Mouse (Mus musculus) intestine, postnatal 0 days (tissue): Measurements from ENCODE around the gene Drg1. TPM values are rescaled to one million over a fixed set of nuclear protein-coding genes. Genes with fewer than 3 reads are reported as not detected.
"Not testable (repeated sequence)": the region's sequence is repeated elsewhere in the genome, so short reads cannot be mapped to it uniquely, and the experiment has no call there.

Experiments
- ATAC-seq: fragments of 200-750 bp; cut with Nextera tagmentation; 2 replicates; pipeline ENCODE4 v1.8.0; 2017; ENCODE audit warnings: mild to moderate bottlenecking, moderate TSS enrichment, moderate library complexity
- H3K27ac ChIP-seq: fragments of 300-500 bp; sonication (generic); 2 replicates; pipeline ENCODE4 v1.5.1; 2014; ENCODE audit warnings: mild to moderate bottlenecking, low read depth, low read length, moderate library complexity
- H3K27me3 ChIP-seq: fragments of 300-500 bp; sonication (generic); replicated peaks from 2 replicates; pipeline ENCODE4 v1.6.1; 2014; ENCODE audit warnings: low read length, mixed read lengths; ENCODE audit not compliant: control insufficient read depth, insufficient read depth
- H3K36me3 ChIP-seq: fragments of 300-500 bp; sonication (generic); 2 replicates; pipeline ENCODE4 v1.6.1; 2014; ENCODE audit warnings: mild to moderate bottlenecking, moderate library complexity; ENCODE audit not compliant: control insufficient read depth, insufficient read depth
- H3K4me1 ChIP-seq: fragments of 300-500 bp; sonication (generic); replicated peaks from 2 replicates; pipeline ENCODE4 v1.6.1; 2014; ENCODE audit warnings: antibody characterized with exemption, low read length, mixed read lengths; ENCODE audit not compliant: control insufficient read depth, insufficient read depth
- H3K4me2 ChIP-seq: fragments of 300-500 bp; sonication (generic); replicated peaks from 2 replicates; pipeline ENCODE4 v1.6.1; 2014; ENCODE audit warnings: low read depth, mild to moderate bottlenecking, moderate library complexity
- H3K4me3 ChIP-seq: fragments of 300-500 bp; sonication (generic); 2 replicates; pipeline ENCODE4 v1.5.1; 2014; ENCODE audit warnings: low read depth, low read length
- H3K9ac ChIP-seq: fragments of 300-500 bp; sonication (generic); 2 replicates; pipeline ENCODE4 v1.6.1; 2014; ENCODE audit warnings: mild to moderate bottlenecking, low read depth, low read length
- H3K9me3 ChIP-seq: fragments of 300-500 bp; sonication (generic); 2 replicates; pipeline ENCODE4 v1.6.1; 2016; ENCODE audit warnings: mixed run types; ENCODE audit not compliant: control insufficient read depth
- CTCF ChIP-seq: sonication (generic); IDR thresholded peaks from 2 replicates; pipeline ENCODE4 v1.5.1; 2016; ENCODE audit warnings: low read depth, mild to moderate bottlenecking, control low read depth, antibody characterized with exemption, moderate library complexity
- WGBS: fragments of 180-500 bp; shearing (Covaris S2); extraction: QIAGEN DNeasy Blood & Tissue Kit; methylation state at CpG from one replicate; pipeline ENCODE4 v1.1.7; 2014; 5-methylcytosine and 5-hydroxymethylcytosine counted together
- polyA plus RNA-seq: library from polyadenylated mRNA; unstranded; fragments of >200 nt; fragmentation: Nextera tagmentation; extraction: Ambion mirVana; gene quantifications from 2 replicates; pipeline ENCODE4 v1.2.1, GENCODE M21; 2015

Gene Drg1
- polyA plus RNA-seq, 1 experiment from 2014 or later = 85.5 TPM

GRCm38 (mm10) chr11:3206783-3207182 lies 59.4 kb downstream of the Drg1 start:
- no peak overlapping the region for H3K27ac ChIP-seq
- no peak overlapping the region for H3K9ac ChIP-seq
- ATAC-seq = no peak
- no peaks in the 10 kb centered on the region for H3K9me3 ChIP-seq
- H3K27me3 ChIP-seq = no peaks in the 10 kb centered on the region
- no peaks in the 10 kb centered on the region for H3K4me1 ChIP-seq
- H3K36me3 ChIP-seq = peaks cover 29% of the 10 kb centered on the region
- no peak for TF ChIP-seq CTCF
- H3K4me2 ChIP-seq = no peak overlapping the region
- 94% methylated on average over 3 of the region's 3 CpGs for WGBS
- H3K4me3 ChIP-seq = no peak overlapping the region

GRCm38 (mm10) chr11:3205207-3205606 lies 61.0 kb downstream of the Drg1 start:
- no peaks in the 10 kb centered on the region for H3K27me3 ChIP-seq
- no peak for ATAC-seq

GRCm38 (mm10) chr11:3203771-3204170 lies 62.4 kb downstream of the Drg1 start:
- no peak overlapping the region for H3K9ac ChIP-seq
- H3K4me3 ChIP-seq = no peak overlapping the region
- no peak for TF ChIP-seq CTCF
- H3K4me2 ChIP-seq = peak overlapping the region; percentile 47; the same call in 1 of the 2 replicates
- no peaks in the 10 kb centered on the region for H3K9me3 ChIP-seq
- H3K27me3 ChIP-seq = no peaks in the 10 kb centered on the region
- peaks cover 18% of the 10 kb centered on the region; the same call in 1 of the 2 replicates for H3K36me3 ChIP-seq
- H3K27ac ChIP-seq = no peak overlapping the region
- ATAC-seq = no peak
- WGBS = 77% methylated on average over 2 of the region's 2 CpGs
- no peaks in the 10 kb centered on the region for H3K4me1 ChIP-seq

More at GRCm38 (mm10) chr11:3205207-3205606, 61.0 kb downstream of the Drg1 start:
- no peak for TF ChIP-seq CTCF
- Histone ChIP-seq H3K9me3 (no peaks in the 10 kb centered on the region), H3K9ac (no peak overlapping the region), H3K27ac (no peak overlapping the region), H3K4me2 (no peak overlapping the region), H3K36me3 (peaks cover 22% of the 10 kb centered on the region), H3K4me1 (no peaks in the 10 kb centered on the region), H3K4me3 (no peak overlapping the region)
- 91% methylated on average over 3 of the region's 3 CpGs for WGBS

GRCm38 (mm10) chr11:3202781-3203441 lies 63.3 kb downstream of the Drg1 start:
- peak overlapping the region; percentile 37 for H3K4me3 ChIP-seq
- no peaks in the 10 kb centered on the region for H3K4me1 ChIP-seq
- no peaks in the 10 kb centered on the region for H3K9me3 ChIP-seq
- peak overlapping the region; percentile 47 for H3K9ac ChIP-seq
- peak; percentile 65 for ATAC-seq
- peak overlapping the region; percentile 47 for H3K4me2 ChIP-seq
- no peak for TF ChIP-seq CTCF
- peak overlapping the region; percentile 51 for H3K27ac ChIP-seq
- no peaks in the 10 kb centered on the region for H3K27me3 ChIP-seq
- H3K36me3 ChIP-seq = peaks cover 10% of the 10 kb centered on the region; the same call in 1 of the 2 replicates
- under 1% methylated on average over 49 of the region's 57 CpGs for WGBS

GRCm38 (mm10) chr11:3202231-3202701 lies 63.9 kb downstream of the Drg1 start, which contains the start of gene Eif4enif1:
Eif4enif1 (plus strand) TSS chr11:3202392.
- Histone ChIP-seq H3K4me2 (peak within 1 kb of the TSS; percentile 47), H3K4me3 (peak within 1 kb of the TSS; percentile 37), H3K4me1 (no peaks in the 10 kb centered on the region), H3K27me3 (no peaks in the 10 kb centered on the region), H3K9me3 (no peaks in the 10 kb centered on the region), H3K27ac (peak within 1 kb of the TSS; percentile 51), H3K36me3 (peaks cover 10% of the 10 kb centered on the region; the same call in 1 of the 2 replicates), H3K9ac (peak within 1 kb of the TSS; percentile 47)
- no peak for TF ChIP-seq CTCF
- peak; percentile 76 for ATAC-seq
- under 1% methylated on average over 40 of the region's 57 CpGs for WGBS

GRCm38 (mm10) chr11:3201326-3202230 lies 64.6 kb downstream of the Drg1 start:
- no peak for TF ChIP-seq CTCF

GRCm38 (mm10) chr11:3200636-3201035 lies 65.6 kb downstream of the Drg1 start:
- H3K27me3 ChIP-seq, H3K27ac ChIP-seq, H3K9me3 ChIP-seq, H3K4me2 ChIP-seq, ATAC-seq, H3K4me1 ChIP-seq, H3K4me3 ChIP-seq, H3K36me3 ChIP-seq, H3K9ac ChIP-seq: not testable (repeated sequence)
- WGBS = 93% methylated on average over 6 of the region's 7 CpGs

More at GRCm38 (mm10) chr11:3201326-3202230, 64.6 kb downstream of the Drg1 start:
- Histone ChIP-seq H3K9me3 (no peaks in the 10 kb centered on the region), H3K27ac (no peak overlapping the region), H3K9ac (peak overlapping the region; percentile 47; the same call in 1 of the 2 replicates), H3K4me3 (peak overlapping the region; percentile 37), H3K36me3 (peaks cover 10% of the 10 kb centered on the region; the same call in 1 of the 2 replicates), H3K4me2 (peak overlapping the region; percentile 47), H3K27me3 (no peaks in the 10 kb centered on the region), H3K4me1 (no peaks in the 10 kb centered on the region)
- 4% methylated on average over 16 of the region's 16 CpGs for WGBS
- no peak for ATAC-seq
